Mouse (Mus musculus) telencephalon, adult 2 months (tissue): ENCODE measurements around the gene Rpl22l1.
"Not testable (repeated sequence)": the region's sequence is repeated elsewhere in the genome, so short reads cannot be mapped to it uniquely, and the experiment has no call there.

Source experiments
- DNase-seq: peaks from one replicate; pipeline ENCODE4 v3.0.0-alpha.2; 2011; ENCODE audit warnings: low read depth, low spot score

Rpl22l1 gene

GRCm38 (mm10) chr3:28805301-28806097, at the start of gene Rpl22l1:
Gene Rpl22l1 (plus strand): TSS chr3:28805436.
- peak; percentile 93 for DNase-seq

GRCm38 (mm10) chr3:28755477-28755876, 49.8 kb upstream of the Rpl22l1 start:
- DNase-seq, result no peak

- DNase-seq, result no peak
These were observed 43.9 kb upstream of the Rpl22l1 start for GRCm38 (mm10) chr3:28761225-28761789.

- DNase-seq, result no peak
These were observed 38.3 kb upstream of the Rpl22l1 start for GRCm38 (mm10) chr3:28766935-28767334.

GRCm38 (mm10) chr3:28768222-28768621, 37.0 kb upstream of the Rpl22l1 start:
- no peak for DNase-seq

GRCm38 (mm10) chr3:28772919-28773318, 32.3 kb upstream of the Rpl22l1 start:
- not testable (repeated sequence) for DNase-seq

GRCm38 (mm10) chr3:28775361-28775760, 29.9 kb upstream of the Rpl22l1 start:
- DNase-seq, result no peak

GRCm38 (mm10) chr3:28775958-28776357, 29.3 kb upstream of the Rpl22l1 start:
- no peak for DNase-seq

- DNase-seq, result no peak
These were observed 28.7 kb upstream of the Rpl22l1 start for GRCm38 (mm10) chr3:28776491-28776890.

- no peak for DNase-seq
These were observed 24.7 kb upstream of the Rpl22l1 start for GRCm38 (mm10) chr3:28780511-28780910.

GRCm38 (mm10) chr3:28780994-28781393, 24.2 kb upstream of the Rpl22l1 start, which contains the start of gene Eif5a2:
Gene Eif5a2 (plus strand): TSS chr3:28781276.
- peak; percentile 81 for DNase-seq

- DNase-seq, result no peak
These were observed 23.8 kb upstream of the Rpl22l1 start for GRCm38 (mm10) chr3:28781422-28781821.

GRCm38 (mm10) chr3:28781848-28782247, 23.4 kb upstream of the Rpl22l1 start:
- DNase-seq, result no peak

- no peak for DNase-seq
These were observed 21.1 kb upstream of the Rpl22l1 start for GRCm38 (mm10) chr3:28784176-28784575.

GRCm38 (mm10) chr3:28794835-28795234, 10.4 kb upstream of the Rpl22l1 start:
- DNase-seq, result no peak

GRCm38 (mm10) chr3:28808039-28808643, 2.9 kb downstream of the Rpl22l1 start:
- no peak for DNase-seq

GRCm38 (mm10) chr3:28811441-28811840, 6.2 kb downstream of the Rpl22l1 start:
- DNase-seq, result no peak

GRCm38 (mm10) chr3:28814361-28814760, 9.1 kb downstream of the Rpl22l1 start:
- peak; percentile 49 for DNase-seq

- DNase-seq, result no peak
These were observed 10.8 kb downstream of the Rpl22l1 start for GRCm38 (mm10) chr3:28816010-28816540.

GRCm38 (mm10) chr3:28826272-28826671, 21.0 kb downstream of the Rpl22l1 start:
- DNase-seq, result no peak

- DNase-seq, result no peak
These were observed 22.4 kb downstream of the Rpl22l1 start for GRCm38 (mm10) chr3:28827605-28828004.

GRCm38 (mm10) chr3:28829454-28829853, 24.2 kb downstream of the Rpl22l1 start:
- DNase-seq, result no peak
